In the genomic region with DNA sequence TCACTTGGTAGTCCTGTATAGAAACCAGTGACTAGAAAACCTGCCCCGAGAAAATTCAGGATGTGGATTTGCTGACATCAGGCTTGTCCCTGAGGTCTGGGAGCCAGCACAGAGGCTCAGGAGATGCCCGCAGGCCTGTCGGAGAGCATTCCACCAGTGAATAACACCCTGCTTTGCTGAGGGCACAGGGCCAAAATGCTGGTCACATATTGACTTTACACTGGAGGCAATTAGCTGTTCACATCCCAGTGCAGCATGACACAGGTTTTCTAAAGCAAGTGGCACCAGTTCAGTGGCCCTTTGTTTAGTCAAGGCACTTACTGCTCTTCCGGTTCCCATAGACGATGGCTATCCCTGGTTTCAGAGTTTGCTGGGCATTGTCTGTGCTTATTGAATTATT, we compare ENCODE assay signal across 15 mouse cellular contexts. TPM values are rescaled to one million over a fixed set of nuclear protein-coding genes. Genes with fewer than 3 reads are reported as not detected.
A peak's percentile ranks its signal among the peaks of the same experiment; 100 is the strongest.
DNase-seq lines count a peak whose midpoint lies in the region; ATAC-seq and TF ChIP-seq lines count a peak whose summit lies in the region.
"Had no signal": no experiment of that assay in that cellular context is flagged by ENCODE, and none has a peak within 500 bp of the region (broad histone marks: within the 10 kb centered on the region; RNA-seq: fewer than 3 reads in every experiment).

No protein-coding gene starts in this region.

- intact Hi-C loops in left cerebral cortex, postnatal 4 days (cut with DNase I) = no loop called here

- no peak for TF ChIP-seq CTCF in Patski (IDR thresholded peaks at IDR 0.05)

- POLR2A ChIA-PET in Patski (lab: Charles Lee) = interaction anchor here (0.9 to 1.5 kb wide), 2 partner anchors 19 to 26 kb away, joined by 3 to 5 read pairs; a partner anchor contains a TSS

- CTCF ChIA-PET in Patski (lab: Charles Lee) = interaction anchor here (1.0 to 1.5 kb wide), 3 partner anchors 22 to 27 kb away, joined by 3 to 4 read pairs (median 4); no protein-coding TSS in a partner anchor

- in situ Hi-C loops in Patski (cut with MboI; ENCODE audit: low pct_unique_long_range_greater_than_20kb) = no loop called here

- peak; percentile 77 for ATAC-seq in Patski
- no peak for ATAC-seq in activated CD4-positive, CD25-positive, alpha-beta regulatory T cell, adult 4 months
- ATAC-seq: inflammation-experienced regulatory T-cells, adult 6 months had no signal

- peak; percentile 10 to 22 for DNase-seq in cerebellum, postnatal 10 days
- DNase-seq in cerebellum, adult 18-20 months = no peak
- peak; percentile 24 for DNase-seq in left cerebral cortex, postnatal 4 days
- no peak for DNase-seq in left cerebral cortex, adult 18-20 months (ENCODE audit: low spot score in 2 of 2)
- peak; percentile 88 for DNase-seq in Patski (ENCODE audit: low read depth, low spot score)
- peak; percentile 65 to 80 for DNase-seq in kidney, postnatal 36 days
- DNase-seq in spleen, adult 18-20 months = no peak
- DNase-seq: adrenal gland, adult 8-10 months; cerebellum, adult 9-11 months; midbrain, embryonic 14.5 days; thymus, adult 2 months had no signal

- H3K27me3 ChIP-seq in Patski = no peaks in the 10 kb centered on the region
- H3K27me3 ChIP-seq: heart, embryonic 15.5 days; neural tube, embryonic 12.5 days had no signal

RNA-seq across cellular contexts. Expression of a gene that starts 21.1 kb away (rescaled TPM):
- 10 to 100 TPM; 28.8 to 29.4 TPM for total RNA-seq in left cerebral cortex, postnatal 4 days (2021)
- 10 to 100 TPM; 32.7 to 35.4 TPM for total RNA-seq in left cerebral cortex, adult 18-20 months (2021)
- 8.1 TPM for polyA plus RNA-seq in Patski (2021)
- polyA plus RNA-seq in activated CD4-positive, CD25-positive, alpha-beta regulatory T cell, adult 4 months (2017; shearing (Covaris generic)) = 10 to 100 TPM; 15.2 to 18.1 TPM

RNA-seq across cellular contexts. Expression of a gene that starts 25.4 kb away (rescaled TPM):
- 1 to 10 TPM; 1.2 to 1.6 TPM for total RNA-seq in left cerebral cortex, postnatal 4 days (2021)
- 1 to 10 TPM; 3.0 TPM for total RNA-seq in left cerebral cortex, adult 18-20 months (2021)
- polyA plus RNA-seq in Patski (2021) = 3.2 TPM
- polyA plus RNA-seq in activated CD4-positive, CD25-positive, alpha-beta regulatory T cell, adult 4 months (2017; shearing (Covaris generic)) = not detected
- polyA plus RNA-seq: heart, embryonic 15.5 days; inflammation-experienced regulatory T-cells, adult 6 months; midbrain, embryonic 14.5 days; neural tube, embryonic 12.5 days had no signal

Comparison
In these comparisons a context has a peak if more than half of its experiments do, and no peak if none do; other contexts are left out.
1. DNase-seq: peak in cerebellum, postnatal 10 days (2 of 2), left cerebral cortex, postnatal 4 days (single experiment), Patski (single experiment) and kidney, postnatal 36 days (2 of 2); none in cerebellum, adult 18-20 months (0 of 2), left cerebral cortex, adult 18-20 months (0 of 2) and spleen, adult 18-20 months (0 of 2).